Mouse (Mus musculus) heart, adult 2 months (tissue): Measurements from ENCODE around the gene Pin4.

ENCODE experiments used
- CTCF ChIP-seq: fragments of 200-600 bp; IDR thresholded peaks from 2 replicates; pipeline ENCODE4 v1.8.1; 2022; ENCODE audit warnings: antibody characterized with exemption, mild to moderate bottlenecking, moderate library complexity
- EP300 ChIP-seq: fragments of 200-500 bp; IDR thresholded peaks from 2 replicates; pipeline ENCODE4 v1.6.1; 2011; ENCODE audit warnings: low read depth, low read length, control low read depth; ENCODE audit not compliant: insufficient read depth
- POLR2A ChIP-seq: fragments of 200-500 bp; IDR thresholded peaks from 2 replicates; pipeline ENCODE4 v1.6.1; 2011; ENCODE audit warnings: mild to moderate bottlenecking, low read depth, low read length, control low read depth; ENCODE audit not compliant: insufficient read depth

DNA sequence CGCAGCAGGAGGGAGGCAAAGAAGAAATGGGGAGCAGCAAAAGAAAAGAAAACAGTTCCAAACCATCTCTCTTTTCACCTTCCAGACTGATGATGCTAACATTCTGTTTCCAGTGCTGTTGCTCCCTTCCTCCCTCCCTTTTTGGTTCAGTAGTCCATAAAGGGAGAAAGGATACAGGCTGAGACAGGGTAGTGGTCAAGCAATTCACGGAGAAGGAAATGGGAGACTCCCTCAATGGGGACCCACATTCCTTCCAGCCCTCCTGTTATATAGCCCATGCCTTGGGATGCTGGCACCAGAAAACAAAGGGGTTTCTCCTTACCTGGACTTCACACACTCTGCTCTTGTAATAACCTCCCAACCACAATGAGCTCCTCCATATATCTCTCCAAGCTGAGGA lies 47.7 kb upstream of the Pin4 start:
- TF ChIP-seq CTCF (no peak), POLR2A (no peak), EP300 (no peak)
